Mouse (Mus musculus): ENCODE data around the gene Slk.

GRCm38 (mm10) chr19:47538801-47539200, 40.7 kb upstream of the Slk start:
- TF ChIP-seq BHLHE40 (IDR thresholded peaks at IDR 0.05; ENCODE audit: low read depth, low read length) (0 out of 2 replicates have a peak, but pooled peaks have one; percentile 37), CTCF (conservative IDR thresholded peaks at IDR 0.05 in 1 of 2, IDR thresholded peaks at IDR 0.05 in 1 of 2; ENCODE audit: low read depth in 2 of 2, low read length in 2 of 2) (no peak), EP300 (IDR thresholded peaks at IDR 0.05; ENCODE audit: low read length) (peak; percentile 70), USF1 (IDR thresholded peaks at IDR 0.05; ENCODE audit: low read depth, low read length) (no peak), PAX5 (IDR thresholded peaks at IDR 0.05; ENCODE audit: low read length) (no peak), POLR2A (IDR thresholded peaks at IDR 0.05; ENCODE audit: low read depth, low read length) (no peak), CHD1 (IDR thresholded peaks at IDR 0.05; ENCODE audit: low read depth, low read length) (no peak), TBP (conservative IDR thresholded peaks at IDR 0.05; ENCODE audit: low read depth, low read length) (no peak), SMC3 (IDR thresholded peaks at IDR 0.05; ENCODE audit: low read depth, low read length) (no peak), RAD21 (IDR thresholded peaks at IDR 0.05; ENCODE audit: low read depth, low read length) (no peak)

Measured in CH12.LX (cell line).